Mouse (Mus musculus) liver, embryonic 15.5 days (tissue): ENCODE measurements around the gene Camkmt. TPM values are rescaled to one million over a fixed set of nuclear protein-coding genes. Genes with fewer than 3 reads are reported as not detected.

Experiments
- ATAC-seq: fragments of 200-750 bp; cut with Nextera tagmentation; 2 replicates; pipeline ENCODE4 v1.8.0; 2017; ENCODE audit warnings: moderate number of reproducible peaks, mild to moderate bottlenecking, moderate library complexity; ENCODE audit not compliant: insufficient read depth
- H3K27ac ChIP-seq: fragments of 300-500 bp; sonication (generic); replicated peaks from 2 replicates; pipeline ENCODE4 v1.5.1; 2015; ENCODE audit warnings: mild to moderate bottlenecking, inconsistent platforms
- H3K27me3 ChIP-seq: fragments of 300-500 bp; sonication (generic); 2 replicates; pipeline ENCODE4 v1.6.1; 2015; ENCODE audit warnings: mild to moderate bottlenecking, inconsistent platforms
- H3K36me3 ChIP-seq: fragments of 300-500 bp; sonication (generic); replicated peaks from 2 replicates; pipeline ENCODE4 v1.6.1; 2015; ENCODE audit warnings: moderate library complexity, mild to moderate bottlenecking, inconsistent platforms
- H3K4me1 ChIP-seq: fragments of 300-500 bp; sonication (generic); replicated peaks from 2 replicates; pipeline ENCODE4 v1.6.1; 2015; ENCODE audit warnings: inconsistent platforms
- H3K4me2 ChIP-seq: fragments of 300-500 bp; sonication (generic); 2 replicates; pipeline ENCODE4 v1.6.1; 2015; ENCODE audit warnings: moderate library complexity, mild to moderate bottlenecking, inconsistent platforms
- H3K4me3 ChIP-seq: fragments of 300-500 bp; sonication (generic); replicated peaks from 2 replicates; pipeline ENCODE4 v1.5.1; 2015; ENCODE audit warnings: mild to moderate bottlenecking, inconsistent platforms
- H3K9ac ChIP-seq: fragments of 300-500 bp; sonication (generic); 2 replicates; pipeline ENCODE4 v1.6.1; 2015; ENCODE audit warnings: moderate library complexity, mild to moderate bottlenecking, inconsistent platforms
- H3K9me3 ChIP-seq: fragments of 300-500 bp; sonication (generic); replicated peaks from 2 replicates; pipeline ENCODE4 v1.6.1; 2016; ENCODE audit warnings: inconsistent platforms
- WGBS: fragments of 180-500 bp; shearing (Covaris S2); methylation state at CpG from one replicate; pipeline ENCODE4 v1.1.7; 2015; ENCODE audit warnings: mixed read lengths; ENCODE audit not compliant: insufficient replicate concordance; 5-methylcytosine and 5-hydroxymethylcytosine counted together
- polyA plus RNA-seq: library from polyadenylated mRNA; unstranded; fragments of >200 nt; fragmentation: Nextera tagmentation; extraction: Ambion mirVana; gene quantifications from 2 replicates; pipeline ENCODE4 v1.2.1, GENCODE M21; 2015

Gene Camkmt
- 2.7 and 3.0 TPM in 2 replicates for polyA plus RNA-seq

DNA sequence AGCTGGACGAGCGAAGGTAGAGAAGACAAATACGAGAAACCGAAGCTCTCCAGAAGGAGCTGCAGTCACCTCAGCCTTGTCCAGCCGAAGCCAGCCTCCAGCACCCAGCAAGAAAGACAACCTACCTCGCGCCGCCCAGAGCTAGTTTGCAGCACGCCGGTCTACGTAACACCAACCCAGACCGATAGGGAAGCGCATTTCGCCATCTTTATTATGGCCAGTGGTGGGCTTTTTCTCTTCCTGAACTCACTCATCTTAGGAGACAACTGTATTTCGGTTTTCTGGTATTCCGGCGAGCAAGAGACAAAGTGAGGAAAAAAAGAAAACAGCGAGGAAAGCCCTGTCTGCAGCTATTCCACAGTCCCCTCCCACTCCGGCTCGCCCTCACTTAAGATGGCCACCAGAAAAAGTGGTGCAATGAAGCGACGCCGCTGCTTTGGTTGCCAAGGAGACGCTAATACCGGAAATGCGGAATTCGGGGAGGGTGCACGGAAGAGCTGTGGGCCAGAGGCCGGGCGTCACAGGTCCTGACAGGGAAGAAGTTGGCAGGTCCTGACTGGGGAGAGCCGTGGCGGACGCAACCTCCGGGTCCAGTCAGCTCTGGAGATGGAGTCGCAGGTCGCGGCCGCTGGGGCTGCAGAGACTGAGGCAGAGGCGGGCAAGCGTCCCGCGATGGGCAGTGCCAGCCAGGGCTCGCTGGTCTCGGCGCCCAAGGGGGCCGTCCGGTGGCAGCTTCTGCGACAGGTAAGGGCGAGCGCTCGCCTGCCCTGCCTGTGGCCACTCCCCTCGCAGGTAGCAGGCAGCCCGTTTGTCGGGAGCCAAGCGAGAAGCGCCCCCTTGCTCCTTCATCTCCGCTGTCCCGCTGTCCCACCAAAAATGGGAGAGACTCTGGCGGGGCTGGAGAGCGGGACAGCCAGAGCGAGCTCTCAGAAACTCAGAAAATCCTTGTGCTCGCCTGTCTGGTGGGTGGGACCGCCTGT lies at the start of gene Camkmt, which contains the start of gene Prepl:
Gene Camkmt (plus strand): TSS at position 433 of the 980 bp plus-strand sequence.
Gene Prepl (minus strand): TSS at position 122 of the 980 bp plus-strand sequence.
- H3K27me3 ChIP-seq = no peaks in the 10 kb centered on the region
- H3K9ac ChIP-seq = peak within 1 kb of the TSS; percentile 83
- H3K4me3 ChIP-seq = peak within 1 kb of the TSS; percentile 84
- under 1% methylated on average over 63 of the region's 63 CpGs for WGBS
- peak within 1 kb of the TSS; percentile 83 for H3K27ac ChIP-seq
- peaks cover 21% of the 10 kb centered on the region for H3K4me1 ChIP-seq
- peak; percentile 98 for ATAC-seq
- H3K36me3 ChIP-seq = 0 out of 2 replicates have a peak, but pooled peaks cover 2% of the 10 kb centered on the region
- H3K9me3 ChIP-seq = no peaks in the 10 kb centered on the region
- H3K4me2 ChIP-seq = peak within 1 kb of the TSS; percentile 89

DNA sequence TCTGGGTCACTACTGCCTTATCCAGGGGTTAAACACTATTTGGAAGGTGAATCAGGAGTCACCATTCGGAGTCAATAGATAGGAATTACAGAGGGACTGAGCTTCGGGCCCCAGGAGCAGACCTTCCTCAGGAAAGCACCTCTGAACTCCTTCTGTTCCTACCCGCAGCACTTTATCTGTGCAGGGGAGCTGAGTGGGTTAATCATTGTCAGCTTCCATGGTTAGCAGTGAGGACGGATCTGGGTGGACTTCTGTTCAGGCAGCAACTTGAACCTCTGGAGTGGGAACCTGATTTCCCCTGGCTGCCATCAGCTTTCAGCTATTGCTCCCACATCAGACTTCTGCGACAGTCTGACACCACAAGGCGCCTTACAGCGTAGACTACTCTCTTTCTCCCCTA lies 49.4 kb upstream of the Camkmt start:
- H3K36me3 ChIP-seq = no peaks in the 10 kb centered on the region
- no peak overlapping the region for H3K4me3 ChIP-seq
- H3K9ac ChIP-seq = no peak overlapping the region
- WGBS = 56% methylated on average over 7 of the region's 7 CpGs
- H3K4me2 ChIP-seq = no peak overlapping the region
- ATAC-seq = peak; percentile 31; the same call in 1 of the 2 replicates
- peak overlapping the region; percentile 68 for H3K27ac ChIP-seq
- no peaks in the 10 kb centered on the region for H3K27me3 ChIP-seq
- H3K4me1 ChIP-seq = peaks cover 13% of the 10 kb centered on the region; the same call in 1 of the 2 replicates
- H3K9me3 ChIP-seq = no peaks in the 10 kb centered on the region

DNA sequence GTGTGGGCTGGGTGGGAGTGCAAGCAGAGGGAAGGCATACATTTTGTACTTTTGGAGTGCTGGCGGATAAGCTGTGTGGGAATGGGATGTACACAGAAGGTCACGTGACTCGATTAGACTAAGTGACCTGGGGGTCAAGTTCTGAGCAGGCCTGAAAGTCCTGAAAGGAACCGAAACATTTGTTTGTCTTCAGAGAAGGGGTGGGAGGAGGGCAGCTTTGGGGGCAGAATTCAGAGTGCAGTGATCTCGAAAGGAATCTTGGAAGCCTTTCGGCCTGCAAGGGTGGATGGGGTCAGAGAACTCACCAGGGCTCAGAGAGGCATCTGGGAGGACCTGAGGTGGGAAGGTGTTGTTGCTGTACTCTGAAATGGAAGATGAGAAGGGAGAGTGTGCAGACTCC lies 47.9 kb upstream of the Camkmt start:
- ATAC-seq = no peak
- H3K27me3 ChIP-seq = no peaks in the 10 kb centered on the region
- H3K27ac ChIP-seq = peak overlapping the region; percentile 59
- H3K4me2 ChIP-seq = no peak overlapping the region
- H3K4me1 ChIP-seq = peaks cover 13% of the 10 kb centered on the region; the same call in 1 of the 2 replicates
- no peaks in the 10 kb centered on the region for H3K36me3 ChIP-seq
- no peak overlapping the region for H3K9ac ChIP-seq
- 53% methylated on average over 6 of the region's 6 CpGs for WGBS
- H3K4me3 ChIP-seq = no peak overlapping the region
- H3K9me3 ChIP-seq = no peaks in the 10 kb centered on the region

DNA sequence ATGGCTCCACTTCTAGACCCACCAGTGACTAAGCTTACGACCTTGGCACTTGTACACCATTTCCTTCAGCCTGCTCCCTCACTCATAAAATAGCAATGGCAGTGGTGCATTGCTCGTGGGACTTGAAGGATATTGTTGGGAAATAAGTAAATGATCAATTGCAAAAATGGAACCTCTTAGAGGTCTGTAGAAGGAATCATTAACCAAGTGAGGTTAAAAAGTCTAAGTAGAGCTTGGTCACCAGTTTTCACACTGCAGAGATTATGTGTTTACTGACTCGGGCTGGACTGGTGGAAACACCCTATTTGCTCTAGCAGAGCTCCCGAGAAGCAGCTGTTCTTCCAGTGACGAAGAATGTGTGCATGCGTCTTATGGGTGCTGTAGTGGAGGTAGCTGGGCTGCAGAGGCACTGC lies 46.9 kb upstream of the Camkmt start:
- no peak overlapping the region for H3K4me3 ChIP-seq
- peak overlapping the region; percentile 61 for H3K27ac ChIP-seq
- ATAC-seq = no peak
- no peaks in the 10 kb centered on the region for H3K36me3 ChIP-seq
- H3K9me3 ChIP-seq = no peaks in the 10 kb centered on the region
- no peak overlapping the region for H3K4me2 ChIP-seq
- H3K27me3 ChIP-seq = no peaks in the 10 kb centered on the region
- 57% methylated on average over 6 of the region's 6 CpGs for WGBS
- no peak overlapping the region for H3K9ac ChIP-seq
- H3K4me1 ChIP-seq = peaks cover 9% of the 10 kb centered on the region; the same call in 1 of the 2 replicates

DNA sequence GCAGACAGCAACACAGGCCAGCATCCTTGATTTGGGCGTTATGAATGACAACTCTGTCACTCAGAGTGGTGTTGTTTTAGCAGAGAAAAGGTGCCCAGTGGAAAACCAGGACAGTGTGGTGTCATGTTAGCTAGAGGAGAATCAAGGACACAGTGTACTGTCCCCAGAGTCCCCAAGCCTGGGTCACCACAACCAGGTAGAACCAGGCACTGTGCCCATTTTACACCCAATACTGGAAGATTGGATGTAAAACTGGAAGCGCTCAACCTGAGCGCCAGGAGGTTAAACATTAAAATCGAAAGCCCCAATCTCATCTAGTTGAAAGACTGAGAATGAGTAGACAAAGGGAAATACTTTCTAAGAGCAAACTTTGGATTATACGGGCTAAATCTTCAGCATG lies 45.9 kb upstream of the Camkmt start:
- no peaks in the 10 kb centered on the region for H3K27me3 ChIP-seq
- 67% methylated on average over 5 of the region's 5 CpGs for WGBS
- no peak for ATAC-seq
- no peak overlapping the region for H3K9ac ChIP-seq
- no peaks in the 10 kb centered on the region for H3K36me3 ChIP-seq
- H3K4me1 ChIP-seq = peaks cover 7% of the 10 kb centered on the region; the same call in 1 of the 2 replicates
- H3K4me2 ChIP-seq = no peak overlapping the region
- no peaks in the 10 kb centered on the region for H3K9me3 ChIP-seq
- peak overlapping the region; percentile 51; the same call in 1 of the 2 replicates for H3K27ac ChIP-seq
- H3K4me3 ChIP-seq = no peak overlapping the region

DNA sequence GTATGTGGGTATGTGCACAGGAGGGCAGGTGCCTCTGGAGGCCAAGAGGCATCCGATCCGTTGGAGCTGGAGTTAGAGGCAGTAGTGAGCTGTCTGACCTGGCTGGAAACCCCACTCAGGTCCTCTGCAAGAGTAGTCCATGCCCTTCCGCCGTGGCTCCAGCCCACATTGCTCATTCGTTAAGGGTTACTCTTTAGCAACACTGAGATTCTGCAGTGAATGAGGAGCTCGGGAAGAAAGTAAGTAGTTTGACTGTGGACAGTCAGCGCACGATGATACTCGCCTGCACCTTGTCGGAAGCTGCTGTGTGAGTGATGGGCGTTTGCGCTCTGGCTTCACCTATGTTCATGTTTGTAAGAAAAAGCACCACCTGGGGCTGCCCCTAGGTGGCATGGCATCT lies 45.2 kb upstream of the Camkmt start:
- no peaks in the 10 kb centered on the region for H3K36me3 ChIP-seq
- no peak overlapping the region for H3K27ac ChIP-seq
- H3K27me3 ChIP-seq = no peaks in the 10 kb centered on the region
- H3K4me3 ChIP-seq = no peak overlapping the region
- no peaks in the 10 kb centered on the region for H3K9me3 ChIP-seq
- ATAC-seq = no peak
- peaks cover 7% of the 10 kb centered on the region; the same call in 1 of the 2 replicates for H3K4me1 ChIP-seq
- 75% methylated on average over 12 of the region's 12 CpGs for WGBS
- H3K9ac ChIP-seq = no peak overlapping the region
- no peak overlapping the region for H3K4me2 ChIP-seq

DNA sequence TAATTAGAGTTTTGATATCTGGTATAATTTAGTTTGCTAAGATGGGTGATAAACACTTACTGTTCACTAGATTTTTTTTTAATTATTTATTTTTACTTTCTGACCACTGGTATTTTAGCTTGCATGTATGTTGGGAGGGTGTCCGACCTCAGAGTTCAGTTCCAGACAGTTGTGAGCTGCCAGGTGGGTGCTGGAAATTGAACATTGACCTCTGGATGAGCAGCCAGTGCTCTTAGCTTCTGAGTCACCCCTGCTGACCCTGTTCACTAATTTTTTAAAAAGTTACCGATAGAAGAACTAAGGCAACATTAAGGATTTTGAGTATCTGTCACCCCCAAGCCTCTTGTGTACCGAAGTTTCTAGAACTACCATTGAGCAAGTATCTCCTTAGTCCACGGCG lies 42.0 kb upstream of the Camkmt start:
- H3K4me3 ChIP-seq = no peak overlapping the region
- H3K27me3 ChIP-seq = no peaks in the 10 kb centered on the region
- no peak overlapping the region for H3K9ac ChIP-seq
- H3K4me2 ChIP-seq = no peak overlapping the region
- ATAC-seq = no peak
- no peaks in the 10 kb centered on the region for H3K36me3 ChIP-seq
- WGBS = 70% methylated on average over 5 of the region's 5 CpGs
- no peaks in the 10 kb centered on the region for H3K9me3 ChIP-seq
- 0 out of 2 replicates have a peak, but pooled peaks cover 10% of the 10 kb centered on the region for H3K4me1 ChIP-seq
- H3K27ac ChIP-seq = no peak overlapping the region

DNA sequence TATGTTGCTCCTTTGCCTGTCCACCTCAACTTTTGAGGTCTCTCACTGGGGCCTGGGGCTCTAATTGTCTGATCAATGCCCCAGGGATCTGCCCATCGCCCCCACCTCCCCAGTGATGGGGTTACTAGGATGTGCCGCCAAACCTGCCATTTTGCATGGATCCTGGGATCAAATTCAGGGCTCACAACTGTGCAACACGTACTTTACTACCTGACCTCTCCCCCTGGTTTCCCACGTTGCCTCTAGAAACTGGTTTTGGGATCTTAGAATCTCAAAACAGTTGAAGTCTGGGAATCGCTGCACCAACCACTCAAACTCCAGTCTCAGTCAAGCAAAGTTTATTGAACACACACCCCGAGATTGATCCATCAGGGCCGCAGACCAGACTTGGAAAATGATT lies 32.1 kb upstream of the Camkmt start:
- Histone ChIP-seq H3K4me2 (no peak overlapping the region), H3K4me1 (no peaks in the 10 kb centered on the region), H3K27me3 (no peaks in the 10 kb centered on the region), H3K27ac (no peak overlapping the region), H3K36me3 (peaks cover 6% of the 10 kb centered on the region; the same call in 1 of the 2 replicates), H3K9ac (no peak overlapping the region), H3K9me3 (no peaks in the 10 kb centered on the region), H3K4me3 (no peak overlapping the region)
- no peak for ATAC-seq
- 66% methylated on average over 7 of the region's 7 CpGs for whole genome bisulfite sequencing

DNA sequence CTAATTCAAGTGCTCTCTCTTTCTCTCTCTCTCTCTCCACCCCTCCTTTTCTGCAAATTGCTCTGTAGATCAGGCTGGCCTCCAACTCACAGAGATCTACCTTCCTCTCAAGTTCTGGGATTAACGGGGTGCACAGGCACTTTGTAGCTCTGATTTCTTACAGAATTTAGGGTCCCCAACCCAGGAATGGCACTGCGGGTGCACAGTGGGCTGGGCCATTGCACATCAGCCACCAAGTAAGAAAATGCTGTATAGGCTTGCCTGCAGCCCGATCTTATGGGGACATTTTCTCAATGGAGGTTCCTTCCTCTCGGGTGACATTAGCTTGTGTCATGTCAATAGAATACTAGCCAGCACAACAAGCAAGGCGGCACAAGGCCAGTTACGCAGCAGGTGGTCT lies 31.2 kb upstream of the Camkmt start:
- no peaks in the 10 kb centered on the region for H3K4me1 ChIP-seq
- no peak overlapping the region for H3K9ac ChIP-seq
- H3K4me2 ChIP-seq = no peak overlapping the region
- H3K36me3 ChIP-seq = peaks cover 14% of the 10 kb centered on the region
- H3K27ac ChIP-seq = no peak overlapping the region
- H3K27me3 ChIP-seq = no peaks in the 10 kb centered on the region
- 72% methylated on average over 6 of the region's 6 CpGs for WGBS
- H3K4me3 ChIP-seq = no peak overlapping the region
- ATAC-seq = no peak
- no peaks in the 10 kb centered on the region for H3K9me3 ChIP-seq

DNA sequence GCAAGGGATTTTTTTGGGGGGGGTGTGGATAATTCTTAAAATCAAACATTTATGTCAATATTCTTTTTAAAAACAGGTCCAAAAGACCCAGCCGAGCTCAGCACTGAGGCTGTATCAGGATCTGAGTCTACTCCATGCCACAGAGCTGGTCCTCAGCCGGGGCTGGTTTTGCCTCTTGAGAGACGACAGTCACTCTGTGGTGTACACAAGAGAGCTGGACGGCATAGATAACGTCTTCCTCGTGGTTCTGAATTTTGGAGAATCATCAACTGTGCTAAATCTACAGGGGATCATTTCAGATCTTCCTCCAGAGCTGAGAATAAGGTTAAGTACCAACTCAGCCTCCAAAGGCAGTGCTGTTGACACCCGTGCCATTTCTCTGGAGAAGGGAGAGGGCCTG lies 26.8 kb upstream of the Camkmt start:
- 34% methylated on average over 7 of the region's 7 CpGs for WGBS
- Histone ChIP-seq H3K36me3 (peaks cover 36% of the 10 kb centered on the region), H3K4me3 (no peak overlapping the region), H3K27ac (no peak overlapping the region), H3K27me3 (no peaks in the 10 kb centered on the region), H3K4me1 (no peaks in the 10 kb centered on the region), H3K9me3 (no peaks in the 10 kb centered on the region), H3K9ac (no peak overlapping the region), H3K4me2 (no peak overlapping the region)
- no peak for ATAC-seq

DNA sequence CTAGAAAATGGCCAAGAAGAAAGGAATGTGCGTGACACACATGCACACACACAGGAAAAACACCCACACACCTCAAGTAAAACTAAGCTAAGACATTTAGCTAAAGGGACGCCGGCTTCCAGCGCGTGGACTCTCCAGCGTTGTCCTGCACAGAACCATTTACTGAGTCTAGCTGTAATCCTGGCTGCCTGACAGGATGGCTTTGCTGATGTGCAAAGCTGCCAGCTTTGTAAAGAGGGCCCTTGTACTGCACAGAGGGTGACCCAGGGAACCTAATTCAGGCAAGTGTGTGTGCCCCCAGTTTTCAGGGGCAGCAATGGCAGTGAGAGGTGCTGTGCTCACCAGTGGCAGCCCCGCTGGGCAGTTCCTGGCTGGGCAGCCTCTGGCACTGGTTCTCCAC lies 23.0 kb upstream of the Camkmt start:
- 88% methylated on average over 7 of the region's 7 CpGs for WGBS
- no peak for ATAC-seq
- Histone ChIP-seq H3K4me1 (no peaks in the 10 kb centered on the region), H3K4me2 (no peak overlapping the region), H3K36me3 (peaks cover 51% of the 10 kb centered on the region), H3K27me3 (no peaks in the 10 kb centered on the region), H3K4me3 (no peak overlapping the region), H3K27ac (no peak overlapping the region), H3K9ac (no peak overlapping the region), H3K9me3 (no peaks in the 10 kb centered on the region)
